Mouse (Mus musculus) urinary bladder, postnatal 4 days (tissue): ENCODE measurements at regions not wholly inside any gene's neighbourhood (a gene's known extent, or its start where the extent isn't known, plus 50 kb on each side); places are given as distances from the start of the nearest gene placed in this dataset.

Experiments
- DNase-seq, 2 experiments: peaks; one replicate each; pipeline ENCODE4 v3.0.0; 2021 to 2022; ENCODE audit warnings: low spot score in 2 of 2

DNA sequence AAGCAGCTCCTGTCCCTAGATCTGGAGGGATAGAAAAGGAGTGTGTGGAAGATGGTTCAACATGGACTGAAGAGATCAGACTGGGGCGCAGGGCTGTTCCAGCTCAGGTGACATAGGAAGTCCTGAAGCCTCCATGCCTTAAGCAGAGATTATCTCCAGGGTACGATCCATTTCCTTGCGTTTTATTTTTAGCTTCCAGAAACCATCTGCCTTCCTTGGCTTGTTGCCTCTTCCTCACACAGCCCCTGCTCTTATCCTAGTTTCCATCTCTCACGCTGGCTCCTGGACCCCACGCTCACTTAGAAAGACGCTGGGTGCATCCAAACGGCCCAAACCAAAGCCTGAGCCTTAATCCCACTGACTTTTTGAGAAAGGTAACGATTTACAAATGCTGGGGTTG is 206.8 kb upstream of the Daam1 start:
- DNase-seq = no peak

DNA sequence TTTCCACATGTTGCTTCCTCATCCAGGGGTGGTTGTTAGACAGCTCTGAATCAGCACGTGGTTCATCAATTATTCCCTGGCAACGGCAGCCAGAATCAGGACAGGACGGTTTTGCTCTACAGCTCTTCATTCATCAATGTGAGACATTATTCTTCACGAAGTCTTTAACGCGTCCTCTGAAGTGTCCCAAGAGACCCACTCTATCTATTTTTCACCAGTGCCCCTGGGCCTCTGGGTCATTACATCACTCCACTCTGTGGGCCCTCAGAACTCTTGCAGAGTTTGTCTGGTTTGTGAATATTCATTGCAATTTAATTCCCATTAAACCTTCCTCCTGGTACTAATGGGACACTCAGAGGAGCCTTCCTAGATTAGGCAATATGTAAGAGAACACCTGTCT is 206.2 kb upstream of the Daam1 start:
- no peak for DNase-seq

DNA sequence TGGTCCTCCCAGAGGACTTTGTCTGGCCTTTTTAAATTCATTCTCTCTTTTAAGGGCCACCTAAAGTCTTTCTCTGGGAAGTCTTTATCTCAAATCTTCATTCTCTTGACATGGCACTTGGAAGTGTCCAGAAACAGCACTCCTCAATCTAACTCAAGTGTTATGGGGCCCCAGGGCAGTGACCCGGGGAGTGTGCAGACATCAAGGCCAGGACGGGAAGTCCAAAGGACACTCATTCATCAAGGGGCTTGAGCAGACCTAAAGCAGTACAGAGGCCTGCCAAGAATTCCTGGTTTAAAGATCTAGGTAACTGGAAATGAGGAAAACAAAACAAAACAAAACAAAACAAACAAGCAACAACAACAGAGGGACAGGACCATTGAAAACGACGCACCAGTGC is 205.8 kb upstream of the Daam1 start:
- no peak for DNase-seq

DNA sequence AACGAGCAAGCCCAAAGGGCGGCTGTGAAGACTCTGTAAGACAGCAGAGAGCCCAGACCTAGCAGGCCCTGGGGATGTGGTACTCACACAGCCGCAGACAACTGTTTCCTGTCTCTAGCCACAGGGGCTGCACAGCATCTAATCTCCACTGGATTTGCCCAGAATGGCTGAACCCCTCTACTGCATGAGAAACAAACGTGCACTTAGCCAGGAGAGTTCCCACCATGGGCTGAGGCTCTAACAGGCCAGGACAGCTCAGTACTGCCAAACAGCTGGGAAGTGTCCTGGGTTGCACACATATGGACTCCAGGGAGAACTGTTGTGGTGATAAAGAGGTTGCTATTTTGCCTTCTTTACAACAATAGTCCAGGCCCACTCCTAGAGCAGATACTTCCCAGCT is 204.1 kb upstream of the Daam1 start:
- peak; percentile 60 to 63 for DNase-seq

DNA sequence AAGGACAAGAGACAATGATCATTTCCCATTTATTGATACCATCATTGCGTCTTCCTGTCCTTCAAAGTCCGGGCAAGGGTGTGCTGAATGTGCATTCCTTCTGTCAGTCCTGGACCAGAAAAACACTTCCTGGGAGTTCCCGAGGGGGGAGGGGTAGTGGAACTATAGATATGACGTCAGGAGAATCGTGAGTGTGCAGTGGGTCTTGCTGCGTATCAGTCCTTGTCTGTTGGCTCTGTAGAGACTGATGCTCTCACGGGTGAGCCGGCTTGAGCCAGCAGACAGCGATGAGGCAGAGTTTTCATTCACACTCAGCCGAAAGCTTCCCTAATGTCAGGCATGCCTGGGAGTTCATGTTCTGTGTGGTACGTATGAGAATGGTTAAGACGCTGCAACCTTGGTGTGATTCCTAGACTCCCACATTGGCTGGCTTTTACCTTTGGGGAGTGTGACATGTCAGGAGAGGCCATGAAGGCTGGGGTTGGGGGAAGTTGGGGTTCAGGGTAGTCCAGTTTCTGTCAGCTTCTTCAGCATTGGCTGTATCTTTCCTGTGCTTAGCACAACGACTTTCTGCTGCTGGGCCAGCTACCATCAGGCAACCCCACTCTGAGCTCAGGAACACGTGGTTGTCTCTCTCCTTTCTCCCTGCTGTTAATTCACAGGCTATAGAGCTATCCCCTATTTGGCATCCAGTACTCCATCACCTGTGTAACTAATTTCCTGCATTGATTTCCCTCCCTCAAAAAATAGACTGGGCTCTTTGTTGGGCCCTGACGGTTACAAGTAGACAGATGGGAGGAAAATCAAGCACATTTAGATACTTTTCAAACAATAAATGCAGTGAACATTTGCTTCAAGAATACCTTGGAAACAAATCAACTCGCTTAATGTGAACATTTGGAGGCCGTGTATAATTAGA is 203.2 kb upstream of the Daam1 start:
- DNase-seq = no peak

DNA sequence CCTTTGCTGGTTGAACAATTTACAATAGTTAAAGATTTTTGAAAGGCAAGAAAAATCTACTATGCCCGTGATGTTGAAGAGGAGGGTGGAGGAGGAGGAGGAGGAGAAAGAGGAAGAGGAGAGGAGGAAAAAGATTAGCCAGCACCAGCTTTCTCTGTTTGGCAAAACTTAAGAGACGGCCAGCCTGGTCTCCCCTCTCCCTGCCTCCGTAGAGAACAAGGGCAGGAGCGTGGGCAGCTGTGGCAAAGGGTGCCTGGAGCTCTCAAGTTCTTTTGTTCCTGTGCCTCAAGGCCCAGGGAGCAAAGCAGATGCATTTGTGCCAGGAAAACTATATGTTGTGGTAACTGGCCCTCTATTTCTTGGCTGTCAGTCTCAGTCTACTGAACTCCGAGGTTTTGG is 202.5 kb upstream of the Daam1 start:
- DNase-seq = no peak

DNA sequence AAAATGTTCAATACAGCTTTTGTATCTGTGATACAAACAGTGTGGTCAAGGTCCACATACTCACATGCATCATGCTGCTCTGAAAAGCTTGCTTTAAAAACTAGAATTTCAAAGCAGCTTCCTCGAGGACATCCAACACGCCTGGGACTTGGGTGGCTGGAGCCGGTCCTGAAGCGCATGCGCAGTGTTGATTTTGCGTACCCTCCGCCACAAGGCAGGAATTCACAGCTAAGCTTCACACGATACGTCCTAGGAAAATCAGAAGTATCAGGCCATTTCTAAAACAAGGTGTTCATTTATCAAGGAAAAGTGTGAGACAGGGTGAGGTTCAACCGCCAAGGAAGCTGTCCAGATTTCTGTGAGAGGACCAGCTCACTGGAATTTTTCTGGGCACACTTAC is 202.1 kb upstream of the Daam1 start:
- DNase-seq = no peak

DNA sequence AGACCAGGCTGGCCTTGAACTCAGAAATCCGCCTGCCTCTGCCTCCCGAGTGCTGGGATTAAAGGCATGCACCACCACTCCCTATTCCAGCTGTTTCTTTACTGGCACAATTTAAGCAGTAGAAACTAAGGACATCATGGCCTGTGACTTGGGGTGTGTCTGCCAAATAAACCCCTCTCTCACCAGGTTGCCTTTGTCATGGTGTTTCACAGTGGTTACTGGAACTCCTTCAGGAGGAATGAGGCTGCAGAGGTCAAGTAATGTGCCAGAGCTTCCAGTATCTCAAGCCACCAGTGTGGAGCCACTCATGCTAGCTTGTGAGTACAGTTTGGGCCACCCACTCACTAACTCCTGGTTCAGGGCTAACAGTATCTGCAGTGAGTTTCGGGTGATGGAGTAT is 200.5 kb upstream of the Daam1 start:
- no peak for DNase-seq

DNA sequence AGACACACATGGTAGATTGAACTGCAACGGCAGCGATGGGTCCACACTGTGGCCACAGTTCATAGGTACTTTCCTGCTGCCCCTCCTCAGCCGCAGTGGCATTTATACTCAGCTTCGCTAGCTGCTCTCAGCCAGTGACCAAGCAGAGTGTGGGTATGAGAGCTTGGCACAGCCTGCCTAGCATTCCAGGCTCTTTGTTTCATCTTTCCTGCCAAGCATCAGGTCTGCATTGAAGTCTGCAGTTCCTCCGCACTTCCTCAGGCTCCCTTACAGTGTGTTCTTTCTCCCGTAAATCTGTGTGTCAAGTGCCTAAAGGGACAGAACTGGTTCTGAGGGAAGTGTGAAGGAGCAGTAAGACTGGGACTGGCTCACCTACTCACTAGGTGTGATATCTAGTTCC is 194.6 kb upstream of the Daam1 start:
- DNase-seq = no peak

DNA sequence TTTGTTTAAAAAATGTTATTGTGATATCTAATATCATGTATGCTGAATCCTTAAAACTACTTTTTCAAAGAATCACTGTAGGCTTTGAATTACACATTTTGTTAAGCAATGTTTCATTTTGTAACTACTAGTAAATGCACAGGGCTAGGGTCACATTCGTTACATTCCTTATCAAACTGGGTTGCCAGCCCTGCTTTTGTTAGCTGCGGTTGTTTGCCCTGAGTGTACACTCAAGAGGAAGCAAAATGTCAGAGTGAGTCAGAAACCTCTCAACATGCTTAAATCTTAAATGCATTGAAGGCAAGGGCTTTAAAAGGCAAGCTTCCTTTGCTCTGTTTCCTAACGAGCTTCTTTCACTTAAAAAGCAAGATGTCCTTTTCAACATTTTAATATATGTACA is 193.6 kb upstream of the Daam1 start:
- DNase-seq = no peak

DNA sequence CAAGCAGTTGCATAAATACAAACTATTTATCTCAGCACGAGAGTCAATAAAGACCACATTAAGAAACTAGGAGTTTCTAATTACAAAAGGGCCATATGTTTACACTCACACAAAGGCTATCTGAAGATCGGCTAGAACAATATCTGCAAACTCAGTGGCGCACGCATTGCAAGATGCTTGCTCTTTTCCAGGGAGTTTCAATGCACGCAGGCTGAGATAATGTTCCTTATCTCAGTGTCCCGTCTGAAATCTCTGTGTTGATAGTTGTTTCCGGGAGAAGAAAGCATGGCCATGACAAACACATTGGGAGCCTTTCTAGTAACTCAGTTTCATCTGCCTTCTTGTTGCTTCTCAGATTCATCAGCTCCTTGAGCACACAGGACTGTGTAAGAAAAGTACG is 192.6 kb upstream of the Daam1 start:
- DNase-seq = no peak

DNA sequence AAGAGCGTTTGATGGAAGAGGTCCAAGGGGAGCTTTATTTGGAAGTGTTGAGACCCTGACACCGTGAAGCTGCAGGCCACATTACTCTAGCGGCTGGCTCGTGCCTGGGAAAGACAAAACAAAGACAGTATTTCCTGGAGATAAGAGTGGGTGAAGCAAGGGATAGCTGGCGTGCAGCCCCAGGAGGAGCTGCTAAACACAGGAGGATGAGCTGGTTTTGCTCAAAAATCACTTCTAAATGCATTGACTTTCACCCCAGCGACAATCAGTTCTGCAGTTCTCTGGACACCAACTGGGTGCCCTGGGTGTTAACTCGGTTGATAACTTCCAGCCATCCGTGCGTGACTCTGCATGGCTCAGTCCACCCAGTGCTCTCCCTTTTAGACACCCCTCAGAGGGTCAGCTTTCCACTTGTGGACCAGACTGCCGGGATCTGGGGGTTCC is 190.8 kb upstream of the Daam1 start:
- DNase-seq = peak in 1 of 2 experiments; percentile 54

DNA sequence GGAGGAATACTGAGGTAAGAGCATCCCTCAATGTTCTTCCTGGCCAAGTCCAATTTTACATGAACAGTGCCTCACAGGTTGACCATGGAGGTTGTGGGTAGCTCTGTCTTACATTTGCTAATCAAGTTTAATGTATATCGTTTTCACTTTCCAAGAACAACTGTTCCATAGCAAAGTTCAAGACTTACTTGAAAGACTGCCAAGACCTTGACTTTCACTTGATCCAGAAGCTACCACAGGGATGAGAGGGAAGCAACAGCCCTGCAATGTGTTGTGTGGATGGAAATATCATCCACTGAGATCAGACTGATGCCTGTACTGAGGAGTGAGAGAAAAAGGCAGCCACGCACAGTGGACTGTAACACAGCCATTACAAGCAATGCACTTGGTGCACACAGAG is 189.4 kb upstream of the Daam1 start:
- no peak for DNase-seq

DNA sequence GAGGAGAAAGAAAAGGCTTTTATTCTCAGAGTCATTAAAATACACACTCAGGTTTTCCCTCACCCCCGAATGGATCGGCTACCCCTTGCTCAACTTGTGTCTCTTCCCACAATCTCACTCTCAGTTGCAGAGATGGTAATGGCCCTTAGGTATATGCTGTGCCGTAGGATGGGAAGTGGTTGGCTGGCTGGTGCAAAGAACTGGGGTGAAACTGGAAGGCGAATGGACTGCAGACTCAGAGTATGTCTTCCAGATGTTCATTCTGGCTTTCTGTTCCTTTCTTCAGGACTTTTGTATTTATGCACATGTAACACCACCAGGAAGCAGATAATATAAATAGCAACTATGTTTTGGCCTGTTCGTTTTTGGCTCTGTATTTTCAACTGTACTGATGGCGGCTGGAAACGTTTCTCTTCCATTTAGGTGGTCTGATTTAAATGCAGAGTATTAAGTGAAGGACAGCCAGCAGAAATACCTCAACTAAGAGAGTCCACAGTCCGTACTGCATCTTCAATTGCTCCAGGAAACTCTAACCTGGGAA is 188.0 kb upstream of the Daam1 start:
- DNase-seq = no peak

DNA sequence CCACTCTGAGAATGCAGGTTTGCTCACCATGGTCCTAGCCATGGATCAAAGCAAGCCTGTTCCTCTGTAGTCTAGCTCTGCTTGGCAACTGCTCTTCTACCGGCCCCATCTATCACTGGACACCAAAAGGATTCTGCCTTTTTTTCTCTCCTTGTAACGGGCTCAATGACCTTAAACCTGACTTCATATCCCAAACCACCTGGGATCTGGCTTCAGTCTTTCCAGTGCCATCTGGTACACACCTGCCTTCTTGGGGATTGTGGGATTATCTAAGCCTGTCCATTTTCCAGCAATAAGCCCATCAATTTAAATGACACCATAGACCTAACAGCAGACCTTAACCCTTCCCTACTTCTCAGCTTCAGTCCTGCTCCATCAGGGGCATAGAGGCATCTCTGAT is 179.6 kb upstream of the Daam1 start:
- DNase-seq = no peak

DNA sequence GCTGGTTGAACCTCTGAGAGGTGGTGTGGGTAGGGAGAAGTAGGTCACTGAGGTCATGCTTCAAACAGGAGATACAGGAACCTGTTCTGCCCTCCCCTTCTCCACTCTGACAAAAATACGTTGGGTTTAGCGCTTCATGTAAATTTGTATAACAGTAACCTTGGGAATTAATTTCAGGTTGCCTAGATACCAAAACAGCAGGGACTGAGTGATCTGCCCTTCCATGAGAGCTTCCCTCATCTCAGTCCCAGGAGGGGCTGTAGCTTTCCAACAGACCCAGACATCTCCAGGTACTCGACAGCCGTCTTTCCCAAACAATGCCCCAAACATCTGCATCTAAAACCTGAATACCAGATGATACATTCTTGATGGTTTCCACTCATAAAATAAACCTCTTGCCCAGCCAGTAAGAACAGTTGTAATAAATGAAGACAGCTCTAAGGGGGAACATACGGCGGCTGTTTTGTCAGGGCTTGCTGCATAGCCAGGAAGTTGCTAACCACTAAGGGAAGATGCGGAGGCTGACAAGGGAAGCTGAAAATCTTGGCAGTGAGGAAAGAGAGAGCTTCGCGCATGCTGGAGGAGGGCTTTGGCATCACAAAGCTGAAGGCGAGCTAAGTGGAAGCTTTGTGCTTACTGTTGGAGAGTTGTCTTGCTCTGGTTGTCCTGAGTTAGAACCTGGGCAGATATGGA is 137.4 kb upstream of the Daam1 start:
- peak in 1 of 2 experiments; percentile 20 for DNase-seq

DNA sequence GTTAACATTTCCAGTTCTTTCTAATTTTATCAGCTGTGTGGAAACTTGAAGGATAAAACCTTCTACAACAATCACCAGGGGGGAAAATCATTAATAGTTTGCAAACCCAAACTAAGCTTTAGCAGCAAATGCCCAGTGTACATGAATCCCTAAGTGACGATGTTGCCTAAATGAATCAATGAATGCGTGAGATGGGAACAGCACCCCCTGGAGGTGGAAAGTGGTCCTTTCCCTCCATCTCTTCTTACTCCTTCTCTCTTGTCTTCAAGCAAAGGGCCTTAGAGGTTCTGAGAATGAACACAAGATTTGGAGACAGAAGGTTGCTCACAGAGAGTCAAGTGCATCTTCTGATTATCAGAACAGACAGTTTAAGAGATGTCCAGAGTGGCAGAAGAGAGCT is 129.1 kb upstream of the Daam1 start:
- DNase-seq = no peak

DNA sequence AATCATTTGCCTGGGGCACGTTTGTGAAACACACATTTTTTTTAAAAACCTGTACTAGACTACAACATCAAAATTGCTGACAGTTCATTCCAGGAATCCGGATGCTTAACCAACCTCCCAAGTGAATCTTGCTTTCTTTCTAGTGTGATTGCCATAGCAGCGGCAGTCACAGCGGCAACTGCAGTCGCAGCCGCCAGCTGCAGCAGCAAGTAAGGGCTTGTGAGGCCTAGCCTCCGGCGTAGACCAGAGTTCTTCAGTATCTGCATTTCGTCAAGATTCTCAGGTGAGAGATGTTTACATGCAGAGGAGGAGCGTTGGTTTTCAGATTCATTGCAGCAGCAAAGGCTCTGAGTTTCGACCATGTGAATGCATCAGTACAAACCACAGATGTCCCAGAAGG is 128.7 kb upstream of the Daam1 start:
- no peak for DNase-seq

DNA sequence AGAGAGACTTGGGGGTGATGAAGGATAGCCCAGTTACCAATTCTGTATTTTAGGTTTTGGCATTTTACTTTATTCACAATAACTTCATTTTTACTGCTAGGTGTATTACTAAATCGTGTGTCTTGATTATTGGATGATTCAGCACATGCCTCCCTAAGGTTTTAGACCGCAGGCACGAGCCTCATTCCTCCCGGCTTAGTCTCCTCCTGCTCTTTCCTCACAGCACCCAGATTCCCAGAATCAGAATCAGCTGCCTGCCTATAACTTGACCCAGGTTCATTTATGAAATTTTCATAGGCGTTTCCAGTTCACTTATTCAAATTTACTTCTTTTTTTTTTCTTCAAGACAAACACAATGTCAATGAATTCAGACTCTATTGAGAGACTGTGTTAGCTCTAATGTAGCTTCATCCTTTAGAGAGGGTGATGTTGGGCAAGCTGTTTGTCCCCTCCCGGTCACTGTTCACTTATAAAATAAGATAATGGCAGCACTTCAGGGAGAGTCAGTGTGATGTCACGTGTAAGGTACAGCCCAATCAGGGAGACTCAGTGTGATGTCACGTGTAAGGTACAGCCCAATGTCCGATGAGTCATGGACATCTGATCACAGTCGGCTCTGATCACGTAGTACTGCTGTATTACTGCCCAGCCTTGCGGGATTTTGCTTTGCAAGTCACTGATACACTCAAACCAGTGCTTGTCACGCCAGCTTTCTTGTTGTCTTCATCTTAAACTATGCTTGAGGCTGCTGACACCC is 127.6 kb upstream of the Daam1 start:
- no peak for DNase-seq

DNA sequence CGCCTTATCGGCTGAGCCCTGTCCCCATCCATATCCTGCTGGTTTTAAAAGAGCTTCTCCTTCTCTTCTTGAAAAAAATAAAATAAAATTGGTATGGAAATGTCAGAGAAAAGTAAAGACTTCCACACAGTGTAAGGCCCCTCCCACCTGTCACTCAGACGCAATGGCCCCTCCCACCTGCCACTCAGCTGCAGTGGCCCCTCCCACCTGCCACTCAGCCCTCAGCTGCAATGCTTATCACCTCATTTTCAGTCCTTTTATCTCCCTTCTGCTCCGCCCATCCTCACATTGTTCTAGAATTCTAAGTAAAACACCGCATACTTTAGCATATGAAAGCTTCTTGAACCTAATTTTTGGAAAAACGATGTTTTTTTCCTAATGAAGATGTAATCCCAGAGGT is 126.4 kb upstream of the Daam1 start:
- DNase-seq = no peak

DNA sequence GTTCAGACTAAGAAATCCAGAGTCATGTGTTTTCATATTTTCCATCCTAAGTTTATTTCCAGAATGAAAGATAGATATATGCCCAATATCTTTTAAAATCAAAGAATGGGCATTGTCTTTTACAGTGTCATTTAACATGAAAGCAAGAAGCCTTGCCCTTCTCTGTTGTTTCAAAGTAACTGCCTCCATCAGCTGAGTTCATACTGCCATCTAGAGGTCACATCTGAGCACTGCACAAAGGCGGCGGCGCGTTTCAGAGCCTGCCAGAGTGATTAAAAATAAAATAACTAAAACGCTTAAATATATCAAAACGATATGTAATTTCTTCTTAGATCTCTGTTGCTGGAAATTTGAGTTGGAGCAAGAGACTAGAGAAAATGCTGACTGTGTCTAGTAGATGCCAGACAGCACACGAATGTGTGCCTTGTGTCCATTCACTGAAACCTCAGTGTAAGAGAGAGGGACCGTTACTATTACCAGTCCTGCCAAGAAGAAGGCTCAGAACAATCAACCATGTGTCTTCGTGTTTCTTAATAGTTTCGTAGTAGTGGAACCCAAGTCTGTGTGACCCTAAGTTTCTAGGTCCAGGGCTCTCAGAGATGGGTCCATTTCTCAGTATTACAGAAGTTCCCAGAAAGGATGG is 123.0 kb upstream of the Daam1 start:
- DNase-seq = peak; percentile 33 to 75

DNA sequence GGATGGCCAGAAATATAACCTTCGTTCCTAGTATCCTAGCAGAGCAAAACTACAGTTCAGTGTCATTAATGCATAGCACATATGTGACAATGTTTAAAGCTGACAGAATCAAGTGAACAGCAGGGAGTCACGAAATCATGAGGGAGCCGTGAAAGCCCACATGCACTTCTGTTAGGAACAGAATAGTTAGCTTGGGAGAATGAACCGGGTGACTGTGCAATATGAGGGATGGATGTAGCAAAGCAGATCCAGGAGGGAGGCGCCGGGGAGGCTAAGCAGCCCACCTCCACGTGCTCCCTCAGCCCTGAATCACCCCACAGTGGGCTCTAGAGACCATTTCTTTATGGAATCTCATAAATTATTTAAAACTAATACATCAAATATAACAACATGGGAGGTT is 116.3 kb upstream of the Daam1 start:
- DNase-seq = no peak
